Mouse (Mus musculus): ENCODE results near the gene Gm10840. TPM values are rescaled to one million over a fixed set of nuclear protein-coding genes. Genes with fewer than 3 reads are reported as not detected.

Gm10840 gene
- polyA plus RNA-seq, 1 experiment from 2014 or later = not detected

DNA sequence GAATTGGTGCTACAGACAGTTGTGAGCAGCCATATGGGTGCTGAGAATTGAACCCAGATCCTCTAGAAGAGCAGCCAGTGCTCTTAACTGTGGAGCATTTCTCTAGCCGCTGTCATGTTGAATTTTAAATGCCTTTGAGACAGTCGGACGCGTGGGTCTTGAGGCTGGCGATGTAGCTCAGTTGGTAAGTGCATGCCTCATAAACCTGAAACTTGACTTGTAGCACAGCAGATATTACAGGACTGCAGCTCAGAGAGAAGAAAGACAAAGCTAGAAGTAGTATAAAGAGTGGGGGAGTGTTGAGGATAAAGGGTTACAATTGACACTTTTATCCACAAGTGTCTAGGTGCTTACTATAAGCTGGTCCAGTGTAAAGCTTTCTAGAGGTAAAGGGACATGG lies 28.1 kb upstream of the Gm10840 start:
- no peaks in the 10 kb centered on the region for H3K9me3 ChIP-seq (replicated peaks; ENCODE audit: control insufficient read depth, low read length)
- H3K4me3 ChIP-seq (ENCODE audit: low read depth, low read length) = no peak overlapping the region
- H3K4me2 ChIP-seq (ENCODE audit: low read depth, low read length) = no peak overlapping the region
- 93% methylated on average over 5 of the region's 5 CpGs for WGBS
- H3K27ac ChIP-seq (replicated peaks; ENCODE audit: low read depth, low read length) = no peak overlapping the region
- H3K27me3 ChIP-seq (ENCODE audit: control insufficient read depth, insufficient read depth, low read length) = no peaks in the 10 kb centered on the region
- ATAC-seq (replicated peaks; ENCODE audit: insufficient number of reproducible peaks, low FRiP score, low TSS enrichment, low read depth) = no peak
- H3K36me3 ChIP-seq (replicated peaks; ENCODE audit: control insufficient read depth, insufficient read depth, low read depth, low read length) = no peaks in the 10 kb centered on the region
- H3K4me1 ChIP-seq (ENCODE audit: control insufficient read depth, insufficient read depth, low read length) = no peaks in the 10 kb centered on the region
- H3K9ac ChIP-seq (replicated peaks; ENCODE audit: low read length) = no peak overlapping the region
- no peak for DNase-seq (ENCODE audit: low spot score)

DNA sequence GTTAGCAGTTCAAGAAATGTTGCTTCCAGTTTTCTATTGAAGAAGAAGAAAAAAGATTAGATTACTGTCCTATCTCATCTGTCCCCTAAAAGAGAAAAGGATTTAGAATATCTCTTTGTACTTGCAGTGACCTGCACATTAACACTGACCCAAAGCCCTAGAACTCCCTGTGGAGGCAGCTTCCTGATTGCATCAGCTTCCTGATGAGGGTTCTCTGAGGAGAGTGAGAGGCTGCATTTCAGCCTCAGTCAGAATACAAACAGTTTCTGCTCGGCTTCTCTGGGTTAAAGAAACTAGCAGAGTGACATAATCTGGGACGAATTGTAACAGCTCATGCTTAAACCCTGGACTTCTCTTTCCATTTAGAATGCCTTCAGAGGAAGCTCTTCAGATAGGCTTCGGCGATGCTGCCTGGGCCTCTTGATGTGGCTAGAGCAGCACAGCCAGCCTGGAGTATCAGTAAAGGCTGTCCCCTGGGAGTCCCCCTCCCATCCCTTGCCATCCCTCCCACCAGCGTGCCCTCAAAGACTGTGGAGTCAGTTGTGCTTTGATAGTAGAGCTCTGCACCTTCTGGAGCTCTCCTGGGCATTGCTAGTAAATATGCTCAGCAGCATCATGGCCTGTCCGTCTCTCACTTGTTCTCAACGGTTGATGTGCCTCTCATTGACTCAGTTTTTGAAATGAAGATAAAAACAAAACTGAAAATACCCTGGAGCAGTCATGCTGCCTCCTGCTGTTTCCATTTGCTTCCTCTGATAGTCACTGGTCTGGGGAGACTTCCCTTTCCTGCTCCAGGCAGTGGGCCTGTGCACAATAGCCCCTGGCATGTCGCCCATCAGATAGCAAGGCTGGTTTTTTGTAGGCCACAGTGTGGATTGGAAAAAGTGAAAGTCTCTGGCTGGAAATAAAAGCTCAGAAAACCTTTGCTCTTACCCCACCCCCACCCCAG lies 25.8 kb upstream of the Gm10840 start:
- H3K4me3 ChIP-seq (ENCODE audit: low read depth, low read length) = no peak overlapping the region
- no peak for ATAC-seq (replicated peaks; ENCODE audit: insufficient number of reproducible peaks, low FRiP score, low TSS enrichment, low read depth)
- H3K9me3 ChIP-seq (replicated peaks; ENCODE audit: control insufficient read depth, low read length) = no peaks in the 10 kb centered on the region
- no peak overlapping the region for H3K9ac ChIP-seq (replicated peaks; ENCODE audit: low read length)
- H3K4me1 ChIP-seq (ENCODE audit: control insufficient read depth, insufficient read depth, low read length) = no peaks in the 10 kb centered on the region
- DNase-seq (ENCODE audit: low spot score) = peak; percentile 24
- no peak overlapping the region for H3K4me2 ChIP-seq (ENCODE audit: low read depth, low read length)
- no peaks in the 10 kb centered on the region for H3K36me3 ChIP-seq (replicated peaks; ENCODE audit: control insufficient read depth, insufficient read depth, low read depth, low read length)
- WGBS = 33% methylated on average over 8 of the region's 8 CpGs
- H3K27me3 ChIP-seq (ENCODE audit: control insufficient read depth, insufficient read depth, low read length) = no peaks in the 10 kb centered on the region
- peak overlapping the region; percentile 48; the same call in 1 of the 2 replicates for H3K27ac ChIP-seq (replicated peaks; ENCODE audit: low read depth, low read length)

DNA sequence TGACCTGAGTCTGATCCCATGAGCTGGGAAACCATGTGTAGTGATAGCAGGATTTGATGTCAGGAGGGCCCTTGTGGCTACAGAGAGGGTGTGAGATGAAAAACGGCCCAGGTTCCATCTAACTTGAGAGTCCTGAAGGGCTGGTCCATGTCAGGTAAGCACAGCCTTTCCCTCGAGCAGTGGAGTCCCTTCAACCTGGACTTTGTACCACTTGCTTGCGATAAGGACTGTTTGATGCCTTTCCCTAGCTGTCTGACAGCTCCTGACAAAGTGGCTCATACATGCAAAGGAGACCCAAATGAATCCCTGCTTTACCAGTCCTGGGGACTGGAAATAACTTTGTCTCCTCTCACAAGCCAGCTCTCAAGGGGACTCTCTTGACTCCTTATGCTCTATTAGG lies 9.4 kb upstream of the Gm10840 start:
- H3K27ac ChIP-seq (replicated peaks; ENCODE audit: low read depth, low read length) = no peak overlapping the region
- peaks cover 8% of the 10 kb centered on the region for H3K36me3 ChIP-seq (replicated peaks; ENCODE audit: control insufficient read depth, insufficient read depth, low read depth, low read length)
- H3K4me1 ChIP-seq (ENCODE audit: control insufficient read depth, insufficient read depth, low read length) = no peaks in the 10 kb centered on the region
- H3K9me3 ChIP-seq (replicated peaks; ENCODE audit: control insufficient read depth, low read length) = no peaks in the 10 kb centered on the region
- ATAC-seq (replicated peaks; ENCODE audit: insufficient number of reproducible peaks, low FRiP score, low TSS enrichment, low read depth) (no peak), DNase-seq (ENCODE audit: low spot score) (no peak)
- no peaks in the 10 kb centered on the region for H3K27me3 ChIP-seq (ENCODE audit: control insufficient read depth, insufficient read depth, low read length)
- H3K4me3 ChIP-seq (ENCODE audit: low read depth, low read length) = no peak overlapping the region
- no peak overlapping the region for H3K9ac ChIP-seq (replicated peaks; ENCODE audit: low read length)
- WGBS = 90% methylated on average over 3 of the region's 3 CpGs
- H3K4me2 ChIP-seq (ENCODE audit: low read depth, low read length) = no peak overlapping the region

DNA sequence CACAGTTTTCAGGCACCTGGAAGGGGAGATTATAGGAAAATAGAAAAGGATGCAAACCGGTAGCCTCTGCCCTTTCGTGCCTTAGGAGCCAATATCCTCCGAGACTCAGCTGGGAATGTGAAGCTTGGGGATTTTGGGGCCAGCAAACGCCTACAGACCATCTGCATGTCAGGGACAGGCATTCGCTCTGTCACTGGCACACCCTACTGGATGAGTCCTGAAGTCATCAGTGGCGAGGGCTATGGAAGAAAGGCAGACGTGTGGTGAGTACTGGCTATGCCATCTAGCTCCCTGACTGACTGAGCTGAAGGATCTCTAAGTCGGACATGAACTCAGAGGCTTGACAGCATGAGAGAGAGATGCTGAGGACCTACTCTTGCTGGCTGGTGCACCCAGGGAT lies 8.5 kb upstream of the Gm10840 start:
- H3K36me3 ChIP-seq (replicated peaks; ENCODE audit: control insufficient read depth, insufficient read depth, low read depth, low read length) = peaks cover 11% of the 10 kb centered on the region
- 83% methylated on average over 8 of the region's 8 CpGs for WGBS
- DNase-seq (ENCODE audit: low spot score) = no peak

DNA sequence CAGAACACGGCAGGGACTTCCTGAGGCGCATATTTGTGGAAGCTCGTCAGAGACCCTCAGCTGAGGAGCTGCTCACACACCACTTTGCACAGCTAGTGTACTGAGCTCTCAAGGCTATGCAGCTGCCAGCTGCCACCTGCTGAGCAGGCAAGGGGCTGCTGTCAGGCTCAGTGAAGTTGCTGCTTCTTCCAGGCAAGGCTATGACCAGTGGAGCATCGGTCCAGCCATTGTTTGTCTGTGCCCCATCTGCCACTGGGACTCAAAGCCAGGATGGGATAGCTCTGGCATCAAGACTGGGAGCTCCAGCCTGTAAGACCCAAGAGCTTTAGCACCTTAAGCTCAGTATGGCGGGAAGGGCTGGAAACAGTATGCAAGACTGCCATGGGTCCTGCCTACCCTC lies 6.6 kb upstream of the Gm10840 start:
- DNase-seq (ENCODE audit: low spot score) = no peak
- no peaks in the 10 kb centered on the region for H3K27me3 ChIP-seq (ENCODE audit: control insufficient read depth, insufficient read depth, low read length)
- ATAC-seq (replicated peaks; ENCODE audit: insufficient number of reproducible peaks, low FRiP score, low TSS enrichment, low read depth) = no peak
- no peaks in the 10 kb centered on the region for H3K9me3 ChIP-seq (replicated peaks; ENCODE audit: control insufficient read depth, low read length)
- H3K36me3 ChIP-seq (replicated peaks; ENCODE audit: control insufficient read depth, insufficient read depth, low read depth, low read length) = peaks cover 23% of the 10 kb centered on the region
- no peak overlapping the region for H3K4me3 ChIP-seq (ENCODE audit: low read depth, low read length)
- H3K27ac ChIP-seq (replicated peaks; ENCODE audit: low read depth, low read length) = no peak overlapping the region
- no peak overlapping the region for H3K9ac ChIP-seq (replicated peaks; ENCODE audit: low read length)
- 74% methylated on average over 5 of the region's 5 CpGs for WGBS
- peaks cover 9% of the 10 kb centered on the region for H3K4me1 ChIP-seq (ENCODE audit: control insufficient read depth, insufficient read depth, low read length)
- H3K4me2 ChIP-seq (ENCODE audit: low read depth, low read length) = no peak overlapping the region

More for the DNA sequence above, 8.5 kb upstream of the Gm10840 start:
- Histone ChIP-seq H3K27me3 (ENCODE audit: control insufficient read depth, insufficient read depth, low read length) (no peaks in the 10 kb centered on the region), H3K9me3 (replicated peaks; ENCODE audit: control insufficient read depth, low read length) (no peaks in the 10 kb centered on the region), H3K27ac (replicated peaks; ENCODE audit: low read depth, low read length) (no peak overlapping the region), H3K4me3 (ENCODE audit: low read depth, low read length) (no peak overlapping the region), H3K4me2 (ENCODE audit: low read depth, low read length) (no peak overlapping the region), H3K9ac (replicated peaks; ENCODE audit: low read length) (no peak overlapping the region), H3K4me1 (ENCODE audit: control insufficient read depth, insufficient read depth, low read length) (no peaks in the 10 kb centered on the region)
- no peak for ATAC-seq (replicated peaks; ENCODE audit: insufficient number of reproducible peaks, low FRiP score, low TSS enrichment, low read depth)

DNA sequence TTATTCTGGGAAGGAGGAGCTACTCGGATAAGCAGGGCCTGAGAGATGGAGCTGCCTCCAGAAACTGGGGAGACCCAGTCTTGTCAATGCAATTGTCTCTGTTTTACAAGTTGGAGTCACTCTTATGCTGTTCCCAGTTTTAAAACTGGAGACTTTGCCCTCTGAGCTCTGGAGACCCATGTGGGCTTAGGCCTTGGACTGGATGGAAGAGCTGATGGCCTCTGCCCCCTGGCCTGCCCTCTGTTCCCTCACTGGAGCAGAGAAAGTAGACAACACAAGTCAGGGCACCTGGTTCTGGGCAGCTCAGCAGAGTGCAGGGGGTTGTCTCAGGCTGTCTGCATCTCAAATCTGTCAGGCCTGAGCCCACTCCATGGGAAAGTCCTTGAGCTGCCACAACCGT lies 5.9 kb upstream of the Gm10840 start:
- no peak overlapping the region for H3K9ac ChIP-seq (replicated peaks; ENCODE audit: low read length)
- no peak for DNase-seq (ENCODE audit: low spot score)
- peaks cover 9% of the 10 kb centered on the region for H3K4me1 ChIP-seq (ENCODE audit: control insufficient read depth, insufficient read depth, low read length)
- H3K4me3 ChIP-seq (ENCODE audit: low read depth, low read length) = no peak overlapping the region
- 71% methylated on average over 2 of the region's 2 CpGs for WGBS
- ATAC-seq (replicated peaks; ENCODE audit: insufficient number of reproducible peaks, low FRiP score, low TSS enrichment, low read depth) = no peak
- no peak overlapping the region for H3K4me2 ChIP-seq (ENCODE audit: low read depth, low read length)
- H3K9me3 ChIP-seq (replicated peaks; ENCODE audit: control insufficient read depth, low read length) = no peaks in the 10 kb centered on the region
- peaks cover 21% of the 10 kb centered on the region for H3K36me3 ChIP-seq (replicated peaks; ENCODE audit: control insufficient read depth, insufficient read depth, low read depth, low read length)
- H3K27me3 ChIP-seq (ENCODE audit: control insufficient read depth, insufficient read depth, low read length) = no peaks in the 10 kb centered on the region
- no peak overlapping the region for H3K27ac ChIP-seq (replicated peaks; ENCODE audit: low read depth, low read length)

DNA sequence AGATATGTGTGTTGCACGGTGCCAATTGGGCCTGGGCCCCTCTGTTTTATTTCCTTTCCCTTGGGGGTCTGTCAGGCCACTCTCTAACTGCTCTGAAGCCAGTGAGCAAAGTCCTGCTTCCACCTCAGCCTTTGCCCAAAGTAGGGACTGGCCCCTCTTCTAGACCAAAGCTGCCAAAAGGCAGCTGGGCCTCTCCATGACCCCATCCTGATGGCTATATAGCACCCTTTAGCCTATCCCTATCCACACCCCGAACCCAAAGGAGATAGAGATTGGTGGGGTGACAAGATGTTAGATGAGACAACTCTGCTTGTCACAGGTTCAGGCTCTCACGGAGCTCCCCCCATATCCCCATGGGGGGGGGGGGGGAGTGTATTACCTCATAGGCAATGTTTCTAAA lies 4.9 kb upstream of the Gm10840 start:
- H3K27me3 ChIP-seq (ENCODE audit: control insufficient read depth, insufficient read depth, low read length) = no peaks in the 10 kb centered on the region
- H3K36me3 ChIP-seq (replicated peaks; ENCODE audit: control insufficient read depth, insufficient read depth, low read depth, low read length) = peaks cover 18% of the 10 kb centered on the region
- ATAC-seq (replicated peaks; ENCODE audit: insufficient number of reproducible peaks, low FRiP score, low TSS enrichment, low read depth) (no peak), DNase-seq (ENCODE audit: low spot score) (no peak)
- no peaks in the 10 kb centered on the region for H3K9me3 ChIP-seq (replicated peaks; ENCODE audit: control insufficient read depth, low read length)
- no peak overlapping the region for H3K4me2 ChIP-seq (ENCODE audit: low read depth, low read length)
- peaks cover 11% of the 10 kb centered on the region for H3K4me1 ChIP-seq (ENCODE audit: control insufficient read depth, insufficient read depth, low read length)
- no peak overlapping the region for H3K9ac ChIP-seq (replicated peaks; ENCODE audit: low read length)
- no peak overlapping the region for H3K4me3 ChIP-seq (ENCODE audit: low read depth, low read length)
- WGBS = 60% methylated on average over 3 of the region's 3 CpGs
- 0 out of 2 replicates have a peak overlapping the region, but pooled peaks have one; percentile 28 for H3K27ac ChIP-seq (replicated peaks; ENCODE audit: low read depth, low read length)

DNA sequence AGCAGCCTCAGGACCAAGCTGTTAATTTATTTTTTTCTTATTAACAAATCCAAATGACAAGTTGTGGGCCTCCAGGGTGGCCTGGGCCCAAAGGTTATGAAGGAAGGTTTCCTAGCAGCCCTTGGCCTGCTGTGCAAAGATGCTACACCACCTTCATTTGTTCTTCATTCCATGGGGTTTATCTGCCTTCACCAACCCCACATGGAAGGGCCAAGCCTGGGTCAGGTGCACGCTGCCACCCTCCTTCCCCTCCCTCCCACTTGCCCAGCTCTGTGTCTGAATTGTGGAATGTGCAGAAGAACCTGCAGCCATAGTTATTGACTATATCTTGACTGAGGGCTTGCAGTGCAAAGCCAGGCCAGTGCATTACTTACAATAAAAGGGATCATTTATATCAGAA lies 4.4 kb upstream of the Gm10840 start:
- Histone ChIP-seq H3K9me3 (replicated peaks; ENCODE audit: control insufficient read depth, low read length) (no peaks in the 10 kb centered on the region), H3K9ac (replicated peaks; ENCODE audit: low read length) (no peak overlapping the region), H3K36me3 (replicated peaks; ENCODE audit: control insufficient read depth, insufficient read depth, low read depth, low read length) (peaks cover 16% of the 10 kb centered on the region), H3K4me3 (ENCODE audit: low read depth, low read length) (no peak overlapping the region), H3K27me3 (ENCODE audit: control insufficient read depth, insufficient read depth, low read length) (no peaks in the 10 kb centered on the region), H3K4me2 (ENCODE audit: low read depth, low read length) (no peak overlapping the region), H3K27ac (replicated peaks; ENCODE audit: low read depth, low read length) (no peak overlapping the region), H3K4me1 (ENCODE audit: control insufficient read depth, insufficient read depth, low read length) (peaks cover 16% of the 10 kb centered on the region)
- no peak for ATAC-seq (replicated peaks; ENCODE audit: insufficient number of reproducible peaks, low FRiP score, low TSS enrichment, low read depth)
- WGBS = 80% methylated on average over 1 of the region's 1 CpGs
- DNase-seq (ENCODE audit: low spot score) = no peak
